Mouse (Mus musculus) duodenum, adult 2 months (tissue): ENCODE measurements around the gene Grik2. TPM values are rescaled to one million over a fixed set of nuclear protein-coding genes. Genes with fewer than 3 reads are reported as not detected.

ENCODE experiments used
- polyA plus RNA-seq: library from polyadenylated mRNA; depleted of rRNA; stranded (reverse); fragments of >200 nt; gene quantifications from 2 replicates; pipeline ENCODE4 v1.2.3, GENCODE M21; 2012; ENCODE audit warnings: low replicate concordance; rRNA removed

The Grik2 gene
- 0.08 TPM in 1 of 2 replicates, not detected in the other for polyA plus RNA-seq

GRCm38 (mm10) chr10:49788381-49788906 is at the start of gene Grik2:
Gene Grik2 (minus strand): TSS chr10:49788766.

